Mouse (Mus musculus) forebrain, embryonic 16.5 days (tissue): ENCODE data around the gene Phactr1. TPM values are rescaled to one million over a fixed set of nuclear protein-coding genes. Genes with fewer than 3 reads are reported as not detected.

Experiments
- ATAC-seq: fragments of 200-750 bp; cut with Nextera tagmentation; 2 replicates; pipeline ENCODE4 v1.8.0; 2017; ENCODE audit warnings: mild to moderate bottlenecking, moderate library complexity
- H3K27ac ChIP-seq: fragments of 300-500 bp; sonication (generic); 2 replicates; pipeline ENCODE4 v1.5.1; 2014; ENCODE audit warnings: low read length, control low read depth
- H3K27me3 ChIP-seq: fragments of 300-500 bp; sonication (generic); replicated peaks from 2 replicates; pipeline ENCODE4 v1.6.1; 2014; ENCODE audit warnings: low read length; ENCODE audit not compliant: control insufficient read depth, insufficient read depth
- H3K36me3 ChIP-seq: fragments of 300-500 bp; sonication (generic); 2 replicates; pipeline ENCODE4 v1.6.1; 2014; ENCODE audit not compliant: control insufficient read depth, insufficient read depth
- H3K4me1 ChIP-seq: fragments of 300-500 bp; sonication (generic); replicated peaks from 2 replicates; pipeline ENCODE4 v1.6.1; 2014; ENCODE audit warnings: low read length; ENCODE audit not compliant: control insufficient read depth, insufficient read depth
- H3K4me2 ChIP-seq: fragments of 300-500 bp; sonication (generic); 2 replicates; pipeline ENCODE4 v1.6.1; 2014; ENCODE audit warnings: mild to moderate bottlenecking, low read length, control low read depth
- H3K4me3 ChIP-seq: fragments of 300-500 bp; sonication (generic); replicated peaks from 2 replicates; pipeline ENCODE4 v1.5.1; 2014; ENCODE audit warnings: mild to moderate bottlenecking, low read length, control low read depth
- H3K9ac ChIP-seq: fragments of 300-500 bp; sonication (generic); replicated peaks from 2 replicates; pipeline ENCODE4 v1.6.1; 2014; ENCODE audit warnings: low read depth, low read length, control low read depth
- H3K9me3 ChIP-seq: fragments of 300-500 bp; sonication (generic); 2 replicates; pipeline ENCODE4 v1.6.1; 2016; ENCODE audit warnings: low read length; ENCODE audit not compliant: control insufficient read depth
- WGBS: fragments of 180-500 bp; shearing (Covaris S2); extraction: QIAGEN DNeasy Blood & Tissue Kit; methylation state at CpG from one replicate; pipeline ENCODE4 v1.1.7; 2014; 5-methylcytosine and 5-hydroxymethylcytosine counted together
- polyA plus RNA-seq: library from polyadenylated mRNA; unstranded; fragments of >200 nt; fragmentation: Nextera tagmentation; extraction: Ambion mirVana; gene quantifications from 2 replicates; pipeline ENCODE4 v1.2.1, GENCODE M21; 2015

The Phactr1 gene
- polyA plus RNA-seq, 1 experiment from 2014 or later, result 82.7 TPM

GRCm38 (mm10) chr13:43159429-43159828 is 479.0 kb downstream of the Phactr1 start:
- Histone ChIP-seq H3K27ac (no peak overlapping the region), H3K4me2 (no peak overlapping the region), H3K4me1 (no peaks in the 10 kb centered on the region), H3K36me3 (peaks cover 8% of the 10 kb centered on the region; the same call in 1 of the 2 replicates), H3K27me3 (no peaks in the 10 kb centered on the region), H3K9me3 (no peaks in the 10 kb centered on the region), H3K9ac (no peak overlapping the region), H3K4me3 (no peak overlapping the region)
- no peak for ATAC-seq
- 81% methylated on average over 3 of the region's 3 CpGs for WGBS

DNA sequence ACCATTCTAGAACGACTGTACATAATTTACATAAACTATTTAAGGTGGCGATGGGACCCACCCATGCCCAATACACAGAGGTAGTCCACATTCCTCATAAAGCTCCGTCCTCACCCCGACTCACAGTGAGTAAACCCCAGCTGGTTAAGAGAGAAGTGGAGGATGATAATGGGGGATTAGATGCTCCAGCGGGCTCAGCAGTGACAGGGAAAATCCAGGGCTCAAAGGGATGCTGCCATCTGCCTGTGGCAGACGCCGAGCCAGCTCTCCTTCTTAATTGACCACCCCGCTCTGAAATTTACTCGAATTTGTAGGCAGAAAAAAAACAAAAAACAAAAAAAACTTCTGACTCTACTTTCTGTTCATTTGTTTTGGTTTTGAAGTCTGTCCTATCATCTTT is 487.3 kb downstream of the Phactr1 start:
- Histone ChIP-seq H3K9me3 (no peaks in the 10 kb centered on the region), H3K4me3 (no peak overlapping the region), H3K36me3 (peaks cover 5% of the 10 kb centered on the region; the same call in 1 of the 2 replicates), H3K4me2 (no peak overlapping the region), H3K27ac (no peak overlapping the region), H3K27me3 (no peaks in the 10 kb centered on the region), H3K9ac (no peak overlapping the region), H3K4me1 (peaks cover 9% of the 10 kb centered on the region)
- WGBS, result 64% methylated on average over 9 of the region's 9 CpGs
- no peak for ATAC-seq

- H3K27ac ChIP-seq, result peak within 1 kb of the TSS; percentile 89
- no peaks in the 10 kb centered on the region for H3K36me3 ChIP-seq
- H3K4me2 ChIP-seq, result peak within 1 kb of the TSS; percentile 87
- no peaks in the 10 kb centered on the region for H3K27me3 ChIP-seq
- under 1% methylated on average over 48 of the region's 48 CpGs for WGBS
- peak within 1 kb of the TSS; percentile 79 for H3K4me3 ChIP-seq
- no peaks in the 10 kb centered on the region for H3K9me3 ChIP-seq
- peak within 1 kb of the TSS; percentile 91 for H3K9ac ChIP-seq
- ATAC-seq, result peak; percentile 97
- H3K4me1 ChIP-seq, result peaks cover 9% of the 10 kb centered on the region
Measured at GRCm38 (mm10) chr13:43171020-43171710, 490.7 kb downstream of the Phactr1 start, which contains the start of gene Tbc1d7. Gene Tbc1d7 (minus strand): TSS chr13:43171501.

DNA sequence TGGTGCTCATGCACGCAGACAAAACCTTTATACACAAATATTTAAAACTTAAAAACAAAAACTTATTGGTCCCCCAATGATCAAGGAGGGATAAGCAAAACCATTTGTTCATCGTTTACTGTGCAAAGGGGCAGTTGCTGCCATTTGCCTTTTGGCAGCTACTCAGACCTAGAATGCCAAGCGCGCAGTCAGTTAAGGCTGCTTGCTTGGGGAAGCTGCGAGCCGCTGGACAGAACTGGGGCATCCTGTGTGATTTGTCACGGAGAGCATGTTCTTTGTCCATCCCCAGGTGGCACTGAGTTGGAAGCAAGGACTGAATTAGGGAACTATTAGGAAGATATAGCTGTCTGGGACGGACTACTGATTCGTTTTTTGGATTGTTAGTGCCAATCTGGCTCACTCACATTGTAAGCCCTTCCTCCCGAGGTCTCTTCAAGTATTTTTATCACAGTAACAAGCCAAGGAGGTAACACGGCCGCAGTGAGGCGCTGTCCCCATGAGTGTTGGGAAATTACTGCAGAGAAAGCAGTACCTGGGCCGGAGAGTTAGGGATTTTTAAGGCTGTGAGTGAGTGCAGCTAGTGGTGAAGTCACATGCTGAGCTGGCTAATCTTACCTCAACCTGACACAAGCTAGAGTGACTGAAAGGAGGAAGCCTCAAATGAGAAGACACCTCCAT is 491.8 kb downstream of the Phactr1 start:
- 35% methylated on average over 14 of the region's 14 CpGs for WGBS
- ATAC-seq, result no peak
- no peak overlapping the region for H3K27ac ChIP-seq
- peak overlapping the region; percentile 87 for H3K4me2 ChIP-seq
- peaks cover 9% of the 10 kb centered on the region for H3K4me1 ChIP-seq
- no peaks in the 10 kb centered on the region for H3K27me3 ChIP-seq
- no peaks in the 10 kb centered on the region for H3K9me3 ChIP-seq
- H3K36me3 ChIP-seq, result no peaks in the 10 kb centered on the region
- H3K4me3 ChIP-seq, result peak overlapping the region; percentile 79
- peak overlapping the region; percentile 91 for H3K9ac ChIP-seq

DNA sequence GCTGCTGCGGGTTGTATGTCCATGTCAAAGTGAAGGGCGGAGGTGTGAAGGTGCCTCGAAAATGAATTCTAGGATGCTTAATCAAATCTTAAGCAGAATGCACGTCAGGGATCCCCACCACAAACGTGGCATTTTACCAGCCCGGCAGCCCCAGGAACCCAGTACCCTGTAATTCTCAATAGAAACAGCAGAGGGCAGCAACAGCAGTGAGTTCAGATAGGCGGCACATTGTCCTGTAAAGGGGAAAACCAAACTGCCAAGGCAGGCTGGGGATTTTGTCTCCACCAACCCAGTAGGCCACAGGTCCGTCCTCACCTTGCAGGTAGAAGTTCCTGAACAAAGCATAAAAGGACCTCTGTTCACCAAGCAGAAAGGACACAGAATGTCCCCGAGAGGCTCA is 492.8 kb downstream of the Phactr1 start:
- Histone ChIP-seq H3K4me2 (no peak overlapping the region), H3K9ac (no peak overlapping the region), H3K27ac (no peak overlapping the region), H3K27me3 (no peaks in the 10 kb centered on the region), H3K9me3 (no peaks in the 10 kb centered on the region), H3K36me3 (no peaks in the 10 kb centered on the region), H3K4me3 (no peak overlapping the region), H3K4me1 (peaks cover 9% of the 10 kb centered on the region)
- WGBS, result 16% methylated on average over 9 of the region's 9 CpGs
- ATAC-seq, result no peak

GRCm38 (mm10) chr13:43176676-43177075 is 496.3 kb downstream of the Phactr1 start:
- Histone ChIP-seq H3K9me3 (no peaks in the 10 kb centered on the region), H3K4me2 (no peak overlapping the region), H3K36me3 (no peaks in the 10 kb centered on the region), H3K4me3 (no peak overlapping the region), H3K9ac (no peak overlapping the region), H3K27ac (no peak overlapping the region), H3K27me3 (no peaks in the 10 kb centered on the region), H3K4me1 (peaks cover 5% of the 10 kb centered on the region)
- no peak for ATAC-seq
- 96% methylated on average over 3 of the region's 3 CpGs for WGBS

DNA sequence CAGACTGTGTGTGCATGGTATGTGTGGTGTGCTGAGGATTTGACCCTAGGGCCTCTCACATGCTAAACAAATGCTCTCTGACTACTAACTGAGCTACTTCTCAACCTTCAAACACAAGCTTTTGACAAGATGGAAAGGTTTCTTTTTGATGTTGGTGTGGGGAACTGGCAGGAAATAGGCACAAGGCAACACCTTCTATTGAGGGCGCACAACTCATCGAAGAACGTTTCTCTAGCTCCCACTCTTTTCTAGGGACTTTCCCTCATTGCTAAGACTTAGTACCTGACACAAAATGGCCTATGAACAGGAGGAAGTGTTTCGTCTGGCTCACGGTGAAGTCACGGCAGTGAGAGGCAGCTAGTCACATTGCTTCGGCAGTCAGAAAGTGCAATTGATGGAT is 496.9 kb downstream of the Phactr1 start:
- no peaks in the 10 kb centered on the region for H3K9me3 ChIP-seq
- H3K27ac ChIP-seq, result no peak overlapping the region
- H3K9ac ChIP-seq, result no peak overlapping the region
- H3K4me1 ChIP-seq, result no peaks in the 10 kb centered on the region; the same call in 1 of the 2 replicates
- H3K36me3 ChIP-seq, result no peaks in the 10 kb centered on the region
- WGBS, result 92% methylated on average over 7 of the region's 7 CpGs
- no peak overlapping the region for H3K4me3 ChIP-seq
- no peak overlapping the region for H3K4me2 ChIP-seq
- no peak for ATAC-seq
- no peaks in the 10 kb centered on the region for H3K27me3 ChIP-seq

- H3K4me2 ChIP-seq, result no peak overlapping the region
- ATAC-seq, result no peak
- H3K4me3 ChIP-seq, result no peak overlapping the region
- no peaks in the 10 kb centered on the region for H3K27me3 ChIP-seq
- H3K9ac ChIP-seq, result no peak overlapping the region
- no peaks in the 10 kb centered on the region for H3K36me3 ChIP-seq
- H3K27ac ChIP-seq, result no peak overlapping the region
- WGBS, result 63% methylated on average over 7 of the region's 7 CpGs
- no peaks in the 10 kb centered on the region for H3K9me3 ChIP-seq
- H3K4me1 ChIP-seq, result peaks cover 9% of the 10 kb centered on the region
Measured at GRCm38 (mm10) chr13:43181104-43181503, 500.7 kb downstream of the Phactr1 start.

GRCm38 (mm10) chr13:43182465-43183201 is 502.2 kb downstream of the Phactr1 start:
- peak overlapping the region; percentile 39 for H3K4me3 ChIP-seq
- ATAC-seq, result peak; percentile 76
- no peaks in the 10 kb centered on the region for H3K36me3 ChIP-seq
- 5% methylated on average over 14 of the region's 14 CpGs for WGBS
- no peaks in the 10 kb centered on the region for H3K27me3 ChIP-seq
- H3K9ac ChIP-seq, result peak overlapping the region; percentile 32
- peak overlapping the region; percentile 59 for H3K4me2 ChIP-seq
- H3K4me1 ChIP-seq, result peaks cover 9% of the 10 kb centered on the region
- no peak overlapping the region; the same call in 1 of the 2 replicates for H3K27ac ChIP-seq
- H3K9me3 ChIP-seq, result no peaks in the 10 kb centered on the region
